Mouse (Mus musculus): ENCODE results near the gene Olfr675. TPM values are rescaled to one million over a fixed set of nuclear protein-coding genes. Genes with fewer than 3 reads are reported as not detected.
"Not testable (repeated sequence)": the region's sequence is repeated elsewhere in the genome, so short reads cannot be mapped to it uniquely, and the experiment has no call there.

Gene Olfr675
- under 1 TPM in 1 of 3 experiments, not detected in 2; 0.16 TPM for polyA plus RNA-seq (2017; shearing (Covaris generic))

GRCm38 (mm10) chr7:105028360-105028759 lies at the start of gene Olfr675:
TSS of gene Olfr675 (minus strand) at chr7:105028460.
- ATAC-seq = no peak

- no peak for ATAC-seq
Measured at GRCm38 (mm10) chr7:105064175-105064574, 35.9 kb upstream of the Olfr675 start, which contains the start of gene Olfr678. TSS of gene Olfr678 (plus strand) at chr7:105064475.

GRCm38 (mm10) chr7:105058951-105059350 lies 30.7 kb upstream of the Olfr675 start:
- ATAC-seq = no peak

- ATAC-seq = not testable (repeated sequence)
Measured at GRCm38 (mm10) chr7:105033836-105034235, 5.6 kb upstream of the Olfr675 start.

GRCm38 (mm10) chr7:105032398-105032797 lies 4.1 kb upstream of the Olfr675 start, which contains the start of gene Olfr676:
TSS of gene Olfr676 (plus strand) at chr7:105032698.
- ATAC-seq = no peak

- no peak for ATAC-seq
Measured at GRCm38 (mm10) chr7:105022530-105022929, 5.7 kb downstream of the Olfr675 start.

GRCm38 (mm10) chr7:105001929-105002328 lies 26.3 kb downstream of the Olfr675 start, which contains the start of gene Olfr672:
TSS of gene Olfr672 (minus strand) at chr7:105002029.
- no peak for ATAC-seq

- no peak for ATAC-seq
Measured at GRCm38 (mm10) chr7:104979026-104979425, 49.2 kb downstream of the Olfr675 start, which contains the start of gene Olfr671. TSS of gene Olfr671 (minus strand) at chr7:104979126.

GRCm38 (mm10) chr7:104972507-104972906 lies 55.8 kb downstream of the Olfr675 start:
- ATAC-seq = not testable (repeated sequence)

Other genes with a start within 250 kb of the Olfr675 start
- gene Usp17lb, start 185.9 kb downstream of the Olfr675 start, polyA plus RNA-seq (2017; shearing (Covaris generic)) = not detected
- gene Usp17la, start 171.5 kb downstream of the Olfr675 start, polyA plus RNA-seq (2017; shearing (Covaris generic)) = not detected
- not detected for gene Olfr665, start 150.4 kb downstream of the Olfr675 start, polyA plus RNA-seq (2017; shearing (Covaris generic))
- gene Olfr666, start 132.5 kb downstream of the Olfr675 start, polyA plus RNA-seq (2017; shearing (Covaris generic)) = not detected
- gene Olfr667, start 107.0 kb downstream of the Olfr675 start, polyA plus RNA-seq (2017; shearing (Covaris generic)) = not detected
- gene Olfr668, start 100.4 kb downstream of the Olfr675 start, polyA plus RNA-seq (2017; shearing (Covaris generic)) = not detected
- not detected for gene Olfr669, start 94.2 kb downstream of the Olfr675 start, polyA plus RNA-seq (2017; shearing (Covaris generic))
- not detected for gene Olfr670, start 65.8 kb downstream of the Olfr675 start, polyA plus RNA-seq (2017; shearing (Covaris generic))
- gene Olfr671, start 49.3 kb downstream of the Olfr675 start, polyA plus RNA-seq (2017; shearing (Covaris generic)) = not detected
- gene Olfr672, start 26.4 kb downstream of the Olfr675 start, polyA plus RNA-seq (2017; shearing (Covaris generic)) = not detected
- not detected for gene Olfr676, start 4.2 kb upstream of the Olfr675 start, polyA plus RNA-seq (2017; shearing (Covaris generic))
- not detected for gene Olfr677, start 22.9 kb upstream of the Olfr675 start, polyA plus RNA-seq (2017; shearing (Covaris generic))
- gene Olfr678, start 36.0 kb upstream of the Olfr675 start, polyA plus RNA-seq (2017; shearing (Covaris generic)) = not detected
- not detected for gene Olfr679, start 52.7 kb upstream of the Olfr675 start, polyA plus RNA-seq (2017; shearing (Covaris generic))
- gene Olfr680-ps1, start 64.4 kb upstream of the Olfr675 start, polyA plus RNA-seq (2017; shearing (Covaris generic)) = not detected
- gene Olfr681, start 88.4 kb upstream of the Olfr675 start, polyA plus RNA-seq (2017; shearing (Covaris generic)) = not detected
- gene Olfr683, start 118.6 kb upstream of the Olfr675 start, polyA plus RNA-seq (2017; shearing (Covaris generic)) = not detected
- under 1 TPM in 1 of 3 experiments, not detected in 2; 0.30 TPM for gene Olfr684, start 135.2 kb upstream of the Olfr675 start, polyA plus RNA-seq (2017; shearing (Covaris generic))
- not detected for gene Olfr685, start 157.6 kb upstream of the Olfr675 start, polyA plus RNA-seq (2017; shearing (Covaris generic))
- not detected for gene Olfr686, start 179.0 kb upstream of the Olfr675 start, polyA plus RNA-seq (2017; shearing (Covaris generic))

All from inflammation-experienced regulatory T-cells, adult 6 months (primary cell).